Mouse (Mus musculus): ENCODE results near the gene Lrrc27.

- TF ChIP-seq POLR2A (IDR thresholded peaks at IDR 0.05; ENCODE audit: borderline replicate concordance, control insufficient read depth, low read depth, low read length) (no peak), CTCF (IDR thresholded peaks at IDR 0.05; ENCODE audit: control insufficient read depth, insufficient read depth, low read length) (no peak)
Measured at GRCm38 (mm10) chr7:139257752-139258542, 45.2 kb downstream of the Lrrc27 start.

Data from bone marrow, adult 2 months (tissue).